Mouse (Mus musculus) frontal cortex, adult 2 months (tissue): ENCODE data around the gene Kif27. TPM values are rescaled to one million over a fixed set of nuclear protein-coding genes. Genes with fewer than 3 reads are reported as not detected.
A peak's percentile ranks its signal among the peaks of the same experiment; 100 is the strongest.
"Not testable (repeated sequence)": the region's sequence is repeated elsewhere in the genome, so short reads cannot be mapped to it uniquely, and the experiment has no call there.

Experiments
- DNase-seq, 2 experiments: peaks; one replicate each; pipeline ENCODE4 v3.0.0; 2022; ENCODE audit warnings: low spot score in 1 of 2; ENCODE audit errors: extremely low spot score in 1 of 2
- polyA plus RNA-seq: library from polyadenylated mRNA; depleted of rRNA; stranded (reverse); fragments of >200 nt; gene quantifications from 2 replicates; pipeline ENCODE4 v1.2.3, GENCODE M21; 2012

The Kif27 gene
- polyA plus RNA-seq, 1 experiment: 1.7 TPM

- not testable (repeated sequence) for DNase-seq
Observed at GRCm38 (mm10) chr13:58365179-58365578, 6.3 kb upstream of the Kif27 start.

DNA sequence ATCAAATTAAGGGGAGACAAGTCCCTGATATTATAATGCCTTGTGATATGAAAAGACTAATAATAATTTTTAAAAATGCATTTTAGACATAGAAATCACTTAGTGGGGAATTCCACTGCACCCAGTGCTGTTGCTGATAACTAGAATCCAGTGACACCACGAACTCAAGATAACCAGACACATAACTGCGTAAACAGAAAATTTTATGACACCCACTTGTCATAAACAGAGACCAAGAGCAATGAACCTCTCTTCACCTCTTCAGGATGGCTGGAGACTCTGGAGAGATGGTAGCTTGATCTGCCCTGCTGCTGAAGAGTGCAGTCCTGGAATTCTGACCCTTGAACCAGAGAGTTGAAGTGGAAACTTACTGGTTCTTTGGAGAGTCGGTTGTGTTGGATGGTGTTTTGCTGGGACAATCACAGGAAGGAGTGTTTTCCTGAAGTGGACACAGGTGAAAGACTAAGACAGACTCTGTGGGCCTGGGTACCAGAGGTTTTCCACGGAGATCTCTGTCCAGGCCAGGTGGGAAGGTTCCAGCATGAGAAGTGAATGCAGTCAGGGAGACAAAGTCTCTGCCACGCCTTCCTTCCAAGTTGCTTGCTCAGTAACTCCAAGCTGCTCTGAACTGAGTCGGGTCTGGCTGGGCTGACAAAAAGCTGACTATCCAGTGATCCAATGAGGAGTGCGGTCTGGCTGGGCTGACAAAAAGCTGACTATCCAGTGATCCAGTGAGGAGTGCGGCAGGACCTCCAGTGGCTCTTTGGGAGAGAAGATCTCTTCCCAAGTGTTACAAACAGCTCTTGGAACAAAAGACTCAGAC is 5.6 kb upstream of the Kif27 start:
- DNase-seq: no peak

- no peak for DNase-seq
Observed at GRCm38 (mm10) chr13:58359304-58359653, 357 bp upstream of the Kif27 start.

- no peak for DNase-seq
Observed at GRCm38 (mm10) chr13:58352996-58353395, 5.9 kb downstream of the Kif27 start.

GRCm38 (mm10) chr13:58350606-58351005 is 8.3 kb downstream of the Kif27 start:
- no peak for DNase-seq

DNA sequence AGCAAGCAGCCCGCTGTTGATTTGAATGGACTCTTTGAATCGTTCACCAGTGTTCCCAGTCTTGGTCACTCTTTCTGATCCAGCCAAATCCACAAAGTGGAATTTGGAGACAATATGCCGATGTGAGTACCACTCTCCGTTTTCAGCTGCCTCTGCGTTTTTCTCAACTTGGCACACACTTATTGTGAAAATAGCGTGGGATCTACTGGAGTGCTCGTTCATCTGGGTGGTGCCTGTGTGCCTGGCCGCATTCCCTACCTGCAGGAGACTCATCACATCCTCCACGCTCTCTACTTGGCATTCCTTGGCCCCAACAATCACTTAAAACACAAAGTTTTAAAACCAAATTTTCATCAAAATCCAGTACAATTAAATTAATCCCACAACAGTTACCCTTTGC is 14.4 kb downstream of the Kif27 start:
- peak in 1 of 2 experiments; percentile 36 for DNase-seq

DNA sequence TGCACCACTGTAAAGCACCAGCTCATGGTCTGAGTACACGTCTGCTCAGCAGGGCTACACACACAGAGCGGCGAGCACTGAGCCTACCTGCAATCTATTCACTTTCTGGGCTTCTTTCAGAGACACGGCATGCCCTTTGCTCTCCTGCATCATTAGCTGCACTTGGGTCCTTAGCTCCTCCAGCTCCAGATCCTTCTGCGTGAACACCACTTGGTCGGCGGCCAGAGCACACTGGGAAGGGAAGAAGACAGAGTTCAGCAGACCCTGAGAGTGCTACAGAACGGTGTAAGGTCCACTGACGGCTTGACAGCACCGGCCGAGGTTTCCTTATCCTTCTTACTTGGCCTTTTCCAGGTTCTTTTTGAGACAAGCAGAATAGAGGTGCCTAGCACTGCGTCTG is 21.5 kb downstream of the Kif27 start:
- no peak for DNase-seq

DNA sequence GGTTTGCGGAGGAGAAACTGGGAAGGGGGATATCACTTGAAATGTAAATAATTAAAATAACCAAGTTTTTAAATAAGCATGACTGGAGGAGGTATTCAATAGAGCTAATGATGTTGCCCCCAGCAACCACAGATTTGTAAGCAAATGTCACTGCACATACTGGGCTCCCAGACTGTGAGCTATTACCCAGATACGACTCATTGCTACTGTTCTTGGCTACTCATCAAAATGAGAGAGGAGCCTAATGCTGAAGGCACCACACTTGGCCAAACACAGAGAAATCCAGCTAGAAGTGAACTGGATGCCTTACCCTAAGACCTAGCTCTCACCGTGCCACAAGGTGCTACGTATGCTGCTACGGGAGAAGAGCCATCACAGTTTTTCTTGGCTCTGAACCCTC is 24.8 kb downstream of the Kif27 start:
- no peak for DNase-seq

GRCm38 (mm10) chr13:58317768-58318167 is 41.2 kb downstream of the Kif27 start:
- no peak for DNase-seq

GRCm38 (mm10) chr13:58314991-58315390 is 43.9 kb downstream of the Kif27 start:
- no peak for DNase-seq

GRCm38 (mm10) chr13:58313758-58314157 is 45.2 kb downstream of the Kif27 start:
- DNase-seq: no peak

DNA sequence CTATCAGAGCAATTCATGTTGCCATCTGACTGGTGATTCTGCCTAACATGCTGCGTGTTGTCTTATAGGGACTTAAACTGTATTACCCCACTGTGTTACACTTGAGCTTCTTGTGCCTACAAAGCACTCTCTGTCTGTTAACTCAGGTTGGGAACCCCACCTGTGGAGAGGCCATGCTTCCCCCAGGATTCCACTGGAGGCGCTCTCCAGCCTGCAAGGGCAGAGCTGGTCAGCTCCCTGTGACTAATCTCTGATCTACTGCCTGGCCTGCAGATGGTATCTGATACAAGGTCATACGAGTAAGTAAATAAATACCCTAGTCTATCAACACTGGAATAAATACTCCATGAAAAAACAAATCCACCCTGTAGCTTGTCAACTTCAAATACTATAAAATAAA is 47.6 kb downstream of the Kif27 start:
- DNase-seq: no peak

- no peak for DNase-seq
Observed at GRCm38 (mm10) chr13:58309499-58309898, 49.4 kb downstream of the Kif27 start.

DNA sequence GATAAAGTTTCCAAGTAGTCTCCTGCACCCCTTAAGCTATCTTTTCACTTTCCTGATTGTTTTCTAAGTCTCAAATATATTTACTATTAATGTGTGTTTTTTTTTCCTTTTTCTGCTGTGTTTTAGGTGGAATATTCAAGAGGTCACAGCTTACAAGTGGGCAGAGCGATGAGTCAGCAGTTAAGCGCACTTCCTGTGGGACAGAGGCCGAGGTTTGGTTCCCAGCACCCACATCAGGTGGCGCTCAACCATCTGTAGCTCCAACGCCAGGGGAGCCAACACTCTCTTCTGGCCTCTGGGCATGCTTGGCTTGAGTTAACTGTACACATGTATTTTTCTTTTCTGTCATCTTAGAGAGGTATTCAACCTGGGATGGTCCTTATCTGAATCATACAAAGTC is 51.5 kb downstream of the Kif27 start:
- no peak for DNase-seq

- DNase-seq: no peak
Observed at GRCm38 (mm10) chr13:58305230-58305629, 53.7 kb downstream of the Kif27 start.

GRCm38 (mm10) chr13:58302421-58303145 is 56.3 kb downstream of the Kif27 start:
- DNase-seq: no peak

- no peak for DNase-seq
Observed at GRCm38 (mm10) chr13:58301961-58302360, 57.0 kb downstream of the Kif27 start.

DNA sequence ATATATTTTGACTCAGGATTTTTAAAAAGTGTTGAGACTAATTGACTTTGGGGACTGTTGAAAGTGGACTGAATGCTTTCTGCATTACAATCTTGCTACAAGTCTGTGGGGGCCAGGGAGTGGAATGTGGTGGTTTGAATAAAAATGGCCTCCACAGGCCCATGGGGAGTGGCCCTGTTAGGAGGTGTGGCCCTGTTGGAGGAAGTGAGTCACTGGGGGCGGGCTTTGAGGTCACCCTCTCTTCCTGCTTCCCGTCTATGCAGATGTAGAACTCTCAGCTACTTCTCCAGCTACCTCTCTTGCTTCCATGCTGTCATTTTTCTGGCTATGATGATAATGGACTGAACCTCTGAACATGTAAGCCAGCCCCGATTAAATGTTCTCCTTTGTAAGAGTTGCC is 60.2 kb downstream of the Kif27 start:
- no peak for DNase-seq

- no peak for DNase-seq
Observed at GRCm38 (mm10) chr13:58295582-58295981, 63.3 kb downstream of the Kif27 start.

- no peak for DNase-seq
Observed at GRCm38 (mm10) chr13:58292811-58293210, 66.1 kb downstream of the Kif27 start.

DNA sequence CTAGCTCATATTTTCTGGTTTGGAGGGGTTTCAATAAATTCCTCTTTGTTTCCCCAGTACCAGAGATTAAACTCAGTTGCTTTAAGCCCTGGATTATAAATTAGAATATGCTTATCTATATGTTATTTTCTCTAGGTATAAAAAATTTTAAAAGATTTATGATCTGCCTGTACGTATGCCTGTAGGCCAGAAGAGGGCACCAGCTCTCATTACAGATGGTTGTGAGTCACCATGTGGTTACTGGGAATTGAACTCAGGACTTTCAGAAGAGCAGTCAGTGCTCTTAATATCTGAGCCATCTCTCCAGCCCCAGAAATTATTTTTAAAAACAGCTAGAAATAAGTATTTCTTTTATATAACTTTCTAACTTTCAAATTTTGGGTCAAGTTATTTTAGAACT is 69.6 kb downstream of the Kif27 start:
- no peak for DNase-seq

- peak; percentile 3 to 79 for DNase-seq
Observed at GRCm38 (mm10) chr13:58287822-58288221, 71.1 kb downstream of the Kif27 start.
